Mouse (Mus musculus) cerebellum, adult 11-12 months (tissue): ENCODE results near the gene Zfp101.

Experiments used
- DNase-seq: peaks from one replicate; pipeline ENCODE4 v3.0.0; 2022

The Zfp101 gene

DNA sequence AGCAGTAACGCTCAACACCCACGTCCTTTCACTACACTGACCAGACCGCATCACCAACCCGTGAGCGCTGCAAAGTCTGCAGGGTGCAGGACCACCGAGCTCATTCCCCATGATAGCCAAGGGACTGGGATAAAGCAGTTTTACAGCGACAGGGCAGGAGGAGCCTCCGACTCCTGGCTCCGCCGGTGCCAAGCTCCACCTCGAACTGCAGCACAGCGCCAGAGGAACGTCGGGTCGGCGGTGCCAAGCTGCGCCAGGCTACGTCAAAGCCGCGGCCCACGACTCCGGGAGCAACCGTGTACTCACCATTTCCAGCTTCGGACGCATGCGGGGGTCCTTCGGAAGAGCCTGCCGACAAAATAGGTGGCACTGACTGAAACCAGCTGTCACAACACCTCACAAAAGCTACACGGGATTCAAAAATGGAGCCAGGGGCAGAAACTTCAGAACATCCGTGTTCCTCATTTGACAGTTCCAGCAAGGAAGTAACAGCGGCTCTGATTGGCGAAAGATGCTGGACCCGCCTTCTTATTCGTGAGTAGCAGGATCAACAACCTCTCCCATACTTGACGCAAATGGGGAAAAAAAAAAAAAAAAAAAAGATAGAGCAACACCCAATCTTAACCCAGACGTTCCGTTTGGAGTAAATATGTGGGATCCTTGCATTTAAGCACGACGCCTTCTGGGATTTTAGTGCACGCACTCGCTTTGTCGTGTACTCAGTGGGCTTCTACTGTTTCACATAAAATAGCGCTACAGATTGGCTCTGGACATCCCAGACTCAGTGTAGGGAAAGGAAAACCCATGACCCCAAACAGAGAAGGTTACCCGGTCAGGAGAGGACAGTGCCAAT, at the start of gene Zfp101:
Zfp101 (minus strand) TSS at position 460 of the 853 bp plus-strand sequence.
- DNase-seq = peak; percentile 91

- DNase-seq = no peak
Observed at GRCm38 (mm10) chr17:33441159-33441558, 46.7 kb upstream of the Zfp101 start.

DNA sequence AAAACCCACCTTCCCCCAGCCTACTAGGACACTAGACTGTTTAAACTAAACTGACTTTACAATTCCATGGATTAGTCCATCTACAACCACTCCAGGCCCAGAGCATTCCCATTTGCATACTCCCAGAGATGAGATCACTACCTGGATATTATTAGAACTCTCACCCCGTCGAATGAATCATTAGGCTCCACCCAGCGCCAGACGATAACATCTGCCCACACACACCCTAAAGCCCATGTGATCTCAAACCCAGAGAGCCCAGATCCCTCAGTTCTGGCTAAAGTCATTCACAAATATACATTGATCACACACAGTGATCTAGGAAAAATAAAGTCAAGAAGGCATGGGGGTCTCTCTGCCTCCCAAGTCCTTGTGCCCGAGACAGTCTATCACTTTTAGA, 45.5 kb upstream of the Zfp101 start:
- no peak for DNase-seq

- peak; percentile 70 for DNase-seq
Observed at GRCm38 (mm10) chr17:33439148-33439547, 44.7 kb upstream of the Zfp101 start.

GRCm38 (mm10) chr17:33432019-33432946, 37.8 kb upstream of the Zfp101 start, which contains the start of gene Actl9:
Gene Actl9, plus strand, starts transcription at chr17:33432896.
- DNase-seq = no peak

DNA sequence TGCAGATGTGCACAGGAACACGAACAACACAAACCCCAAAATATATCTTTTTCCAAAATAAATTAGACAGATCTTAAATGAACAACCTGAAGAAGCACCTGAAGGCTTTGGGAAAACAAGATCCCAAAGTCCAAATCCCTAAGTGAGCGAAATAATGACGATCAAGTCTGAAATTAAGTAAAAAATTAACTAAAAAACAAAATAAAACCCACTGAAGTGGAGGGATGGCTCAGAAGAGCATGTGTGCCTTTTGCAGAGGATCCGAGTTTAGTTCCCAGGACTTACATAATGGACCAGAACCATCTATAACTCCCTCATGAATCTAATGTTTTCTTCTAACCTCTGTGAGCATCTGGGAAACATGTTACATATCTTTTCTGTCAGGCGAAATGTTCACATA, 2.2 kb downstream of the Zfp101 start:
- DNase-seq = no peak

DNA sequence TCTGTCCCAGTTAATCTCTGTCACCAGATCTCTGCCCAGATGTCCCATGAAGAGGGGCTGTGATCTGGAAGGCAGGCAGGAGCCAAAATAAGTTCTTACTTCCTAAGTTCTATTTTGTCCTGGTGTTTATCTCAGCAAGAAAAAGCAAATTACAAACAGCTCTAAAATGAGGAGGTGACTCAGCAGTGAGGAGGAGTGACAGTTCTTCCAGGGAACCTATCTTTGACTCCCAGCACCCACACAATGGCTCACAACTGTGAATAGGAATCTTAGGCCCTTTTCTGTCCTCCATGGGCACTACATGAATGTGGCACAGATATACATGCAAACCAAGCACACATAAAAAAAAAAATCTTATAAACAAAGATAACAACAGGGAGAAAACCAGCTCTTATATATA, 8.7 kb downstream of the Zfp101 start:
- DNase-seq = no peak

GRCm38 (mm10) chr17:33372795-33373194, 21.6 kb downstream of the Zfp101 start:
- DNase-seq = no peak

GRCm38 (mm10) chr17:33358411-33359384, 35.7 kb downstream of the Zfp101 start, which contains the start of gene Zfp81:
Gene Zfp81, minus strand, starts transcription at chr17:33358878.
- DNase-seq = peak; percentile 85

DNA sequence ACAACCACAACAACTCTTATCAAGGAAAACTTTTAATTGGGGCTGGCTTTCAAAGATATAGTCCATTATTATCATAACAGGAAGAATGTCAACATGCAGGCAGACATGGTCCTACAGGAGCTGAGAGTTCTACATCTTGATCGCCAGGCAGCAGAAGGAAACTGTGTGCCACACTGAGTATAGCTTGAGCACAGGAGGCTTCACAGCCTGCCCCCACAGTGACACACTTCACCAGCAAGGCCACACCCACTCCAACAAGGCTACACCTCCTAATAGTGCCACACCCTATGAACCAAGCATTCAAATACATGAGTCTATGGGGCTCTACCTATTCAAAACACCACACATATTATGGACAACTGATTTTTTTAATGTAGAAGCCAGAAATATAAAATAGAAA, 41.5 kb downstream of the Zfp101 start:
- DNase-seq = no peak
